Mouse (Mus musculus): Measurements from ENCODE around the gene Hapln3.

DNA sequence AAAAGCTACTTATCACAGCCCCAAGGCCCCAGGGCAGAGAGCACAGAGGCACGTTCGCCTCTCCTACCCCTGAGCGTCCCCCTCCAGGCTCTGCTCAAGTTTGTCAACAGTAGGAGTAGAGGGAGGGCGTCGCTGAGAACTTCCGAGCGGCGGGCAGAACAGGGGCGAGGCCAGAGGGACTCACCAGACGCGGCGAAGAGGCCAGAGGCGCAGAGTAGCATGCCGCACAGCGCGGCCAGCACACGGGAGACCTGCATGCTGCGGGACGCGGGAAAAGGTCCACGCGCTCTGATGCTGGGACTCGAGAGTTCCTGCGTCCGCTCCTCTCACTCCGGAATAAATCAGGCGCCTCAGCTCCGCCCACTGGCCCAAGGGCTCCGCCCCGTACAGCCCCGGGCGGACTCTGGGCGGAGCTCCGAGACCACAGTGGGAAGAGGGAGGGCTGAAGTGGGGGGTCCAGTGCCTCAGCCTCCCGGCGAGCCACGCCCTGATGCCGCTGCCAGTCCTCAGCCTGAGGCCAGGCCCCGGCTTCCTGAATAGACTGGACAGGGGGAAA, 18.0 kb upstream of the Hapln3 start, which contains the start of gene Mfge8:
- TF ChIP-seq POLR2A (IDR thresholded peaks at IDR 0.05; ENCODE audit: insufficient read length, low read depth) (peak; percentile 93), MYOD1 (IDR thresholded peaks at IDR 0.05; ENCODE audit: control insufficient read depth in 1 of 3, insufficient read length in 2 of 3, low read depth in 2 of 3) (no peak), TCF3 (IDR thresholded peaks at IDR 0.05; ENCODE audit: insufficient read length, low read depth) (no peak)

Data from myocyte (in vitro differentiated cells).